Mouse (Mus musculus): Measurements from ENCODE around the gene Recql5. TPM values are rescaled to one million over a fixed set of nuclear protein-coding genes. Genes with fewer than 3 reads are reported as not detected.

Gene Recql5
- polyA plus RNA-seq, 1 experiment from 2014 or later = 33.4 TPM

DNA sequence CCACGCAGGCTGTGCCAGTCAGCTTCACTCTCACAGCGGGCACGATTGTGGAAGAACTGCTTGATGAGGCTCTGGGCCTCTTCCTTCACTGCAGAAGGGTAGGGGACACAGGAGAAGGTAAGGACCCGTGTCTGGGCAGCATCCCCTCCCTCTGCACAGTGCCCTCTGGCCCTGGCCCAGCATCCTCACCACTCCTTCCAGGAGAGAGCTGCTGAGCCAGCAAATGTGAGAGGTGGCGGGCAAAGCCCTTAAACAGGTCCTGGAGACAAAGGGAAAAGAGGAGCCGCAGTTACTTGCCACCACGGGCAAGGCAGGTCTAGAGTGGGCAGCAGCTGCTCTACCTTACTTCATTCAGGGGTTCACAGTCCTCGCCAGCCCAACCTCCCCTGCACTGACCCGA is 40.2 kb downstream of the Recql5 start:
- Histone ChIP-seq H3K4me1 (no peaks in the 10 kb centered on the region), H3K27me3 (no peaks in the 10 kb centered on the region), H3K4me2 (no peak overlapping the region), H3K27ac (no peak overlapping the region), H3K9ac (no peak overlapping the region), H3K9me3 (no peaks in the 10 kb centered on the region), H3K4me3 (replicated peaks) (no peak overlapping the region), H3K36me3 (replicated peaks) (peaks cover 49% of the 10 kb centered on the region)
- ATAC-seq (ENCODE audit: low FRiP score) = no peak
- 90% methylated on average over 9 of the region's 9 CpGs for WGBS

DNA sequence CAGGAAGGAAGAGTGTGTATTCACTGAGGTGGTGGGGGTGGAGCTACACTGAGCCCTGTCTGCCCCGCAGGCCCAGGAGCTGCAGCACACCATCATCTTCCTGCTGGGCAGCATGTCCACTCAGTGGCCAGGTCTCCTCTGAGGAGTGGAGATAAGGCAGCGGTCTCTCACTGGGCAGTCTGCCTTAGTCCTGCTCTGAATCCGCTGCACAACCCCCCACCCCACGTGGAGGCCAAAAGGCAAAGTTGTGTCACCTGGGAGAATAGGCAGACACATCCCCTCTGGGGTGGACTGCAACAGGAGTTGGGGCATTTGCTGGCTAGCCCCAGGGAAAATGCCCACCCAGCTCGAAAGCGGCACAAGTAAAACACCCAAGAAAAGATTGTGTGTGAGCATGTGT is 41.1 kb downstream of the Recql5 start:
- no peak overlapping the region for H3K27ac ChIP-seq
- H3K4me3 ChIP-seq (replicated peaks) = no peak overlapping the region
- H3K4me1 ChIP-seq = no peaks in the 10 kb centered on the region
- no peak overlapping the region for H3K4me2 ChIP-seq
- ATAC-seq (ENCODE audit: low FRiP score) = no peak
- 64% methylated on average over 6 of the region's 6 CpGs for WGBS
- no peaks in the 10 kb centered on the region for H3K9me3 ChIP-seq
- no peak overlapping the region for H3K9ac ChIP-seq
- no peaks in the 10 kb centered on the region for H3K27me3 ChIP-seq
- peaks cover 49% of the 10 kb centered on the region for H3K36me3 ChIP-seq (replicated peaks)

DNA sequence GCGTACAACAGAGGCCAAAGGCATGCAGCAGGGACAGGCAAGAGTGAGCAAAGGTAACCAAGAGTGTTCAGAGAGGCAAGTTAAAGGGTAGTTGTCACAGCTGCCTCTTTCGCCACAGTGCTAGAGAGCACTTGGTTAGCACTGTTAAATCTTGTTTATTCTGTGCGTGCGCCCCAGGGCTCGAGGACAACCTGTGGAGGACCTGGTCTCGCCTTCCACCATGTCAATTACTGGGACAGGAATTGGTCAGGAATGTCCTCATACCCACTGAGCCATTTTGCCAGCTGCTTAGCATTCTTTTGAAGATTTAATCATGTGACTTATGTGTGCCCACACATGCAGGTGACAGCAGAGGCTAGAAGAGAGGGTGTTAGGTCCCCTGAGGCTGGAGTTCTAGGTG is 44.1 kb downstream of the Recql5 start:
- Histone ChIP-seq H3K27me3 (peaks cover 2% of the 10 kb centered on the region), H3K4me2 (no peak overlapping the region), H3K9ac (no peak overlapping the region), H3K36me3 (replicated peaks) (peaks cover 23% of the 10 kb centered on the region), H3K27ac (no peak overlapping the region), H3K9me3 (no peaks in the 10 kb centered on the region), H3K4me3 (replicated peaks) (no peak overlapping the region), H3K4me1 (no peaks in the 10 kb centered on the region)
- 81% methylated on average over 6 of the region's 6 CpGs for WGBS
- no peak for ATAC-seq (ENCODE audit: low FRiP score)

DNA sequence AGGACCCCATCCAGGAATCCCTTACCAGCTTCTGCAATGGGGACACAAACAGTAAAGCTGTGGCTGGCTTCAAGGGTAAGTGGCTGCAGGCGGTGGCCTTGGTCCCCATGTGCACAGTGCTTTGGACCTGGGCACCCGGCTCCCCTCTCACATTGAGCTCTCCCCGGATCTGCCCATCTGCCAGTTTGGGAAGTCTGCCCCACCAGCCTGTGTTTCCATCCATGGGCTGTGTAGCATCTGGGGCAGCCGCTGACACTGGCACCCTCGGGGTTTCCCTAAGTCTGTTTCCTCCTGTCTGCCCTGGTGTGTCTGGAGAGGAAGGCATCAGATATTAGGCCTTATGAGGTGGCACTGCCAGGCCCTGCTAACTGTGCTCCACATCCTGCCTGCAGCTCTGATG is 45.3 kb downstream of the Recql5 start:
- Histone ChIP-seq H3K9me3 (no peaks in the 10 kb centered on the region), H3K36me3 (replicated peaks) (peaks cover 12% of the 10 kb centered on the region), H3K4me2 (no peak overlapping the region), H3K27ac (no peak overlapping the region), H3K4me3 (replicated peaks) (no peak overlapping the region), H3K27me3 (peaks cover 11% of the 10 kb centered on the region), H3K4me1 (no peaks in the 10 kb centered on the region), H3K9ac (no peak overlapping the region)
- ATAC-seq (ENCODE audit: low FRiP score) = no peak
- 89% methylated on average over 5 of the region's 5 CpGs for WGBS

DNA sequence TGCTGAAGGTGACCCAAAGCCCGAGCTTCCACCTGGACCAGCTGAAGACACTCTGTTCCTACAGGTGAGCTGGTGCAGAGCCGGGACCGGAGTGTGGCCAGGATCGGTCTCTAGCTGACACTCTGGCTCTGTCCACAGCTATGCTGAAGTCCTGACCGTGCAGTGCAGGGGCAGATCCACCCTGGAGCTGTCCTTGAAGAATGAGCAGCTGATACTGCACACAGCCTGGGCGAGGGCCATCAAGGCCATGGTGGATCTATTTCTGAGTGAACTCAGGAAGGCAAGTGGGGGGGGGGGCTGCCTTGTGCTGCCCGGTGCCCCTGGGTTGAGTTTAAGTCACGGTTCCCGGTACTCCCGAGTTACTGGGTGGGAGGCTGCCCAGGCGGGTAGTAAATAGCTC is 46.8 kb downstream of the Recql5 start:
- no peak overlapping the region for H3K4me2 ChIP-seq
- H3K4me1 ChIP-seq = no peaks in the 10 kb centered on the region
- H3K9me3 ChIP-seq = no peaks in the 10 kb centered on the region
- no peak for ATAC-seq (ENCODE audit: low FRiP score)
- no peak overlapping the region for H3K9ac ChIP-seq
- H3K27ac ChIP-seq = no peak overlapping the region
- H3K27me3 ChIP-seq = peaks cover 17% of the 10 kb centered on the region
- 91% methylated on average over 11 of the region's 11 CpGs for WGBS
- H3K36me3 ChIP-seq (replicated peaks) = no peaks in the 10 kb centered on the region
- no peak overlapping the region for H3K4me3 ChIP-seq (replicated peaks)

DNA sequence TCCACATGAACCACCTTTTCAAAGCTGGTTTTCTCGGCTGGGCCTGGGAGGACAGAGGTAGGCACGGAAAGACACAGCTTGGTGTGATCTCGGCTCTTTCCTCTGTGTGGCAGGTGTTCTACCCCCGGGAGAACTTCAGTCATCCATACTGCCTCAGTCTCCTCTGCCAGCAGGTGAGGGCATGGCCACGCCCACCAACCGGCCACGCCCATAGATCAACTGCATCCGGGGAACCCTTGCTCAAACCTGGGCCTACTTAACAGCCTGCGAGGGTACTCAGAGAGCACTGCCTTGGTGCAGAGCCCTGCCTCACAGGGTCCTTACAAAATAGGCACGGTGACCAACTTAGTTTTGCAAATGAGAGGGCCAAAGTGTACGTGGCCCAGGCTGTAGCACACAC is 48.0 kb downstream of the Recql5 start:
- H3K4me3 ChIP-seq (replicated peaks) = no peak overlapping the region
- WGBS = 79% methylated on average over 11 of the region's 11 CpGs
- H3K36me3 ChIP-seq (replicated peaks) = no peaks in the 10 kb centered on the region
- peaks cover 17% of the 10 kb centered on the region for H3K27me3 ChIP-seq
- H3K9me3 ChIP-seq = no peaks in the 10 kb centered on the region
- no peak overlapping the region for H3K9ac ChIP-seq
- ATAC-seq (ENCODE audit: low FRiP score) = no peak
- H3K27ac ChIP-seq = no peak overlapping the region
- no peaks in the 10 kb centered on the region for H3K4me1 ChIP-seq
- H3K4me2 ChIP-seq = no peak overlapping the region

DNA sequence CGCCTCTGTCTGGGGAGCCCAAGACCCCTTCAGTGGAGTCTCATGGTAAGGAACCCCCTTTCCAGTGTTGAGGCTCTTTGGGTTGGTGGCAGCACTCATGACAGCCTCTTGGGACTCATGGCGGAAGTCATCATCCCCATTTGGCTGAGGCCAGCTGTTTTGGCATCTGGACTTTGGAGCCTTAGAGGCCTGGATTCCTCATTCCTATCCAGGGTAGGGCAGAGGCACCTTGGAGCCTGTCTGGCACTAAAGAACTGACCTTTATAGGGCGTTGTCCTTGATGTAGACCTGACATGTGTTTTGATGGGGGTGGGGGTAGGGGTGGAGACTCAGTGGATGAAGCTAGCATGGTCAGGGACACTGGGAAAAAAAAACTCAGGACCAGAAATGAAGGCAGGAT is 48.9 kb downstream of the Recql5 start:
- Histone ChIP-seq H3K9ac (no peak overlapping the region), H3K4me3 (replicated peaks) (no peak overlapping the region), H3K27ac (no peak overlapping the region), H3K9me3 (no peaks in the 10 kb centered on the region), H3K4me1 (no peaks in the 10 kb centered on the region), H3K27me3 (peaks cover 17% of the 10 kb centered on the region), H3K4me2 (no peak overlapping the region), H3K36me3 (replicated peaks) (no peaks in the 10 kb centered on the region)
- no peak for ATAC-seq (ENCODE audit: low FRiP score)
- WGBS = 89% methylated on average over 3 of the region's 3 CpGs

DNA sequence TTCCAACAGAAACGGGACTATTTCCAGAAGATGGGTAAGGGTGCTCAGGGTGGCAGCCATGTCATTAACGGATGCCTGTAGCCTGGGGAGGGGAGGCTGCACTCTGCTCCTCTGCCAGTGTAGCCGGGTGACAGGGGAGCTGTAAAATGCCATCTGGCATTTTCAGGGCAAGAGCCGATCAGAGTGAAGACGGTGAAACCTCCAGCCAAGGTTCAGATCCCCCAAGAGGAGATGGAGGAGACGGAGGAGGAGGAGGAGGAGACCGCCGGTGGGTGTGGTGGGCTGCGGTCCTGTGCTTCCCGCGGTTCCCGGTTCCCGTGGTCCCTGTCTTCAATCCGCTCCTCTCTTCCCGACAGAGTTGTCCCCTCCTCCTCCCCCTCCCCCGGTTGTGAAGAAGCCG is 50.0 kb downstream of the Recql5 start:
- Histone ChIP-seq H3K4me3 (replicated peaks) (no peak overlapping the region), H3K4me2 (no peak overlapping the region), H3K27me3 (peaks cover 17% of the 10 kb centered on the region), H3K4me1 (no peaks in the 10 kb centered on the region), H3K9me3 (no peaks in the 10 kb centered on the region), H3K36me3 (replicated peaks) (no peaks in the 10 kb centered on the region), H3K9ac (no peak overlapping the region), H3K27ac (no peak overlapping the region)
- WGBS = 36% methylated on average over 17 of the region's 17 CpGs
- ATAC-seq (ENCODE audit: low FRiP score) = no peak

DNA sequence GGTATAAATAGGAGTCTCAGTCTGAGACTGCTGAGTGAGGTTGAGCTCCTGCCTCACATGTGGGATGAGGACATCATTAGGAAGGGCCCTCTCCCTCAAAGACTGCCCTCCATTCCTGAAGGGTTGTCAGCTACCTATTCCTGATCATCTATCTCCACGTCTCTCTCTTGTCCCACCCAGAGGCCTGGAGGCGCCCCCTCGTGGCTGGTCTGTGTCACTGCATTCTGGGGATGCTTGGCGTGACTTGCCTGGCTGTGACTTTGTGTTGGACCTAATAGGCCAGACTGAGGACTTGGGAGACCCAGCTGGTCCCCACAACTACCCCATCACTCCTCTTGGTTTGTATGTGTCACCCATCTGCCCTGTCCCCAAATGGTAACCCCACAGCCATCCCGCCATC is 52.3 kb downstream of the Recql5 start:
- H3K9me3 ChIP-seq = no peaks in the 10 kb centered on the region
- H3K4me1 ChIP-seq = no peaks in the 10 kb centered on the region
- no peak overlapping the region for H3K27ac ChIP-seq
- no peak for ATAC-seq (ENCODE audit: low FRiP score)
- peaks cover 17% of the 10 kb centered on the region for H3K27me3 ChIP-seq
- H3K4me2 ChIP-seq = no peak overlapping the region
- no peak overlapping the region for H3K4me3 ChIP-seq (replicated peaks)
- WGBS = 24% methylated on average over 5 of the region's 5 CpGs
- no peaks in the 10 kb centered on the region for H3K36me3 ChIP-seq (replicated peaks)
- no peak overlapping the region for H3K9ac ChIP-seq

DNA sequence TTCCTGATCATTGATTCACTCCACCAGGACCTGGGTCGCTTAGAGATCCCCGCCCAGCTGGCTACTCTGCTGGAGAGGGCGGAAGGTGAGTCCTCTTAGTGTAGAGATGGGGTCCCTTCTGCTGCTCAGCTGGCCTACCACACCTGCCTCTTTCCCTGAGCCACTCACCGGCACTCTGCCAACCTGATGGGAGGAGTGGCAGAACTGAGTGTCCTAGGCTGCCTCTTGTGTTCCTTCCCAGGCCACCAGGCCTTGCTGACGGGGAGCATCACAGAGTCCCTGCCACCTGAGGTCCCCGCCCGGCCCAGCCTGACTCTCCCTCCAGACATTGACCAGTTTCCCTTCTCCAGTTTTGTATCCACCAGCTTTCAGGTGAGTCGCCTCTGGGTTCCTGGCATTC is 55.2 kb downstream of the Recql5 start:
- Histone ChIP-seq H3K36me3 (replicated peaks) (no peaks in the 10 kb centered on the region), H3K9ac (no peak overlapping the region), H3K27ac (no peak overlapping the region), H3K27me3 (peaks cover 11% of the 10 kb centered on the region), H3K4me1 (no peaks in the 10 kb centered on the region), H3K4me2 (no peak overlapping the region), H3K4me3 (replicated peaks) (no peak overlapping the region), H3K9me3 (no peaks in the 10 kb centered on the region)
- 81% methylated on average over 8 of the region's 8 CpGs for WGBS
- no peak for ATAC-seq (ENCODE audit: low FRiP score)

DNA sequence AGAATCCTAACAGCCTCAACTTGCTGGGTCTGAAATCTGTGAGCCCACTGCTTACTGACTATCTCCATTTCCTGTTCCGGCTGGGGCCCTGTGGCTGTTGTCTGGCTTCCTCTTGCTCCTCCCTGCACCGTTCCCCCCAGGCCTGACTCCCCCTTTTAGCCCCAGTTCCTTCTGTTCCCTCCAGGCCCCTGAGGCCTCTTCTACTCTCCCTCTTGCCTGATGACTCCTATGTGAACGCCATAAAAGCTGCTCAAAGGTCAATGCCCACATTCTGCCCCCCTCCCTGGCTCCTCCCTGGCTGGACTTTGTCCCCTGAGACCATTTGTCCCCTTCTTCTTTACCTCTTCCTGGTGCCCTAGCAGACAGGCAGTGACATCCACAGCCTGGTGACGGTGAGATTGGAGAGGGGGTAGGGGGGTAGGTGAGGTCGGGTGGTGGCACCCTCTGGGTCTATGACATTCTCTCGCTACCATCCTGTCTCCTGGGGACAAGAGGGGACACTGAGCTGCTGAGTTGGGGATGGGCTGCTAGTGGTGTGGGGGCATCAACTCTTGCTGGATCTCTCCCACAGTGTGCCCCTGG is 56.0 kb downstream of the Recql5 start:
- ATAC-seq (ENCODE audit: low FRiP score) = no peak

DNA sequence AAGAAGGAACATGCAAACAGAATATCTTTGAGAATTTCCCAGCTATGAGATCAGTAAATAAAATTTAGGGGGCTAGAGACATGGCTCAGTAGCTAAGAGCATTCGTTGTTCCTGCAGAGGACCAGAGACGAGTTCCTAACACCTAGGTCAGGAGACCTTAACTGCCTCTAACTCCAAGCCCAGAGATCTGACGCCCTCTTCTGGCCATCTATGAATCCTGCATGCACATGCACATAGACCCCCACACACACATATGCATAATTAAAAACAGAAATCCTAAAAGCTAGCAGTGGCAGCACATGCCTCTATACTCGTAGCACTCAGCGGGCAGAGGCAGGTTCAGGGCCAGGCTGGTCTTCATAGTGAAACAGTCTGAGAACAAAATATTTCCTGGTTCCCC is 56.8 kb downstream of the Recql5 start:
- no peak overlapping the region for H3K9ac ChIP-seq
- no peaks in the 10 kb centered on the region for H3K9me3 ChIP-seq
- no peak for ATAC-seq (ENCODE audit: low FRiP score)
- H3K27me3 ChIP-seq = 0 out of 2 replicates have a peak, but pooled peaks cover 4% of the 10 kb centered on the region
- no peak overlapping the region for H3K27ac ChIP-seq
- H3K4me1 ChIP-seq = no peaks in the 10 kb centered on the region
- no peak overlapping the region for H3K4me3 ChIP-seq (replicated peaks)
- no peaks in the 10 kb centered on the region for H3K36me3 ChIP-seq (replicated peaks)
- 81% methylated on average over 5 of the region's 5 CpGs for WGBS
- no peak overlapping the region for H3K4me2 ChIP-seq

More for the DNA sequence above, 56.0 kb downstream of the Recql5 start:
- H3K36me3 ChIP-seq (replicated peaks) = no peaks in the 10 kb centered on the region
- WGBS = 75% methylated on average over 6 of the region's 6 CpGs
- no peaks in the 10 kb centered on the region for H3K9me3 ChIP-seq
- no peak overlapping the region for H3K27ac ChIP-seq
- 0 out of 2 replicates have a peak, but pooled peaks cover 4% of the 10 kb centered on the region for H3K27me3 ChIP-seq
- H3K9ac ChIP-seq = no peak overlapping the region
- no peak overlapping the region for H3K4me3 ChIP-seq (replicated peaks)
- no peaks in the 10 kb centered on the region for H3K4me1 ChIP-seq
- no peak overlapping the region for H3K4me2 ChIP-seq

DNA sequence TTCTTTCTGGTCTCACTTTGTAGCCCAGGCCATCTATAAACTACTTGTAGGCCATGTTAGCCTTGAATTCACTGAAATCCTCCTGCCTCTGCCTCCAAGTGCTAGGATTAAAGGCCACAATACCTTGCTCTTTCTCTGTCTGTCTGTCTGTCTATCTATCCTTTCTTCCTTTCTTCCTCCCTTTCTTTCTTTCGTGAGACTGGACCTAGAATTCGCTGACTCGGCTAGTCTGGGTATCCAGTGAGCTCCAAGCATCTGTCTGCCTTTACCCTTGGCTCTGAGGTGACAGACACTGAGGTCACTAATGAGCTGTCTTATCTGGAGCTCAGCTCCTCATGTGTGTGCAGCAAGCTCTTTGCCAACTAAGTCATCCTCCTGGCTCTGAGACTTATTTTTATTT is 57.3 kb downstream of the Recql5 start:
- Histone ChIP-seq H3K9me3 (no peaks in the 10 kb centered on the region), H3K36me3 (replicated peaks) (no peaks in the 10 kb centered on the region), H3K27me3 (0 out of 2 replicates have a peak, but pooled peaks cover 4% of the 10 kb centered on the region), H3K4me1 (no peaks in the 10 kb centered on the region), H3K4me3 (replicated peaks) (no peak overlapping the region), H3K9ac (no peak overlapping the region), H3K27ac (no peak overlapping the region), H3K4me2 (no peak overlapping the region)
- 83% methylated on average over 3 of the region's 3 CpGs for WGBS
- no peak for ATAC-seq (ENCODE audit: low FRiP score)

Data from forebrain, embryonic 12.5 days (tissue).